ENCODE assay signal across 21 mouse cellular contexts in genomic region chr5:7968152-7968551, GRCm38 (mm10). TPM values are rescaled to one million over a fixed set of nuclear protein-coding genes. Genes with fewer than 3 reads are reported as not detected.
DNase-seq lines count a peak whose midpoint lies in the region; ATAC-seq and TF ChIP-seq lines count a peak whose summit lies in the region.
"Had no signal": no experiment of that assay in that cellular context is flagged by ENCODE, and none has a peak within 500 bp of the region (broad histone marks: within the 10 kb centered on the region; RNA-seq: fewer than 3 reads in every experiment).

No protein-coding gene starts in this region.

- ATAC-seq in kidney, postnatal 0 days (replicated peaks; ENCODE audit: low FRiP score, low read depth) = 0 out of 2 replicates have a peak, but pooled peaks have one; percentile 29
- no peak for ATAC-seq in kidney, embryonic 16.5 days (ENCODE audit: low FRiP score, low TSS enrichment)
- ATAC-seq in intestine, postnatal 0 days = peak; percentile 70
- ATAC-seq: forebrain, embryonic 15.5 days; Patski had no signal

- no peaks in the 10 kb centered on the region for H3K9me3 ChIP-seq in kidney, postnatal 0 days (replicated peaks; ENCODE audit: low read length)
- no peaks in the 10 kb centered on the region for H3K9me3 ChIP-seq in kidney, embryonic 16.5 days (ENCODE audit: low read length)
- H3K9me3 ChIP-seq in intestine, postnatal 0 days (ENCODE audit: control insufficient read depth) = no peaks in the 10 kb centered on the region
- H3K9me3 ChIP-seq: embryonic facial prominence, embryonic 15.5 days; forebrain, embryonic 15.5 days; hindbrain, embryonic 10.5 days had no signal

- TF ChIP-seq POLR2A in lung, adult 2 months (IDR thresholded peaks at IDR 0.05; ENCODE audit: borderline replicate concordance, extremely low read depth, low read depth, low read length) = no peak

- H3K4me1 ChIP-seq in kidney, postnatal 0 days (replicated peaks; ENCODE audit: insufficient read depth, low read length) = no peaks in the 10 kb centered on the region
- no peaks in the 10 kb centered on the region for H3K4me1 ChIP-seq in kidney, embryonic 16.5 days (ENCODE audit: insufficient read depth, low read length)
- H3K4me1 ChIP-seq in lung, adult 2 months (ENCODE audit: control insufficient read depth, insufficient read depth, low read length) = no peaks in the 10 kb centered on the region
- 0 out of 2 replicates have a peak, but pooled peaks cover 3% of the 10 kb centered on the region for H3K4me1 ChIP-seq in intestine, postnatal 0 days (replicated peaks; ENCODE audit: control insufficient read depth, insufficient read depth, low read length)
- H3K4me1 ChIP-seq: embryonic facial prominence, embryonic 15.5 days; forebrain, embryonic 15.5 days; hindbrain, embryonic 10.5 days had no signal

- 66% methylated on average over 5 of the region's 5 CpGs for WGBS in kidney, postnatal 0 days
- WGBS in kidney, embryonic 16.5 days = 61% methylated on average over 5 of the region's 5 CpGs
- WGBS in lung, adult 2 months = 57% methylated on average over 5 of the region's 5 CpGs
- WGBS in intestine, postnatal 0 days = 52% methylated on average over 5 of the region's 5 CpGs

- no peak overlapping the region for H3K27ac ChIP-seq in kidney, postnatal 0 days
- no peak overlapping the region for H3K27ac ChIP-seq in kidney, embryonic 16.5 days (ENCODE audit: low read length)
- peak overlapping the region; percentile 28; the same call in 1 of the 2 replicates for H3K27ac ChIP-seq in intestine, postnatal 0 days (ENCODE audit: low read depth, low read length)
- H3K27ac ChIP-seq: embryonic facial prominence, embryonic 15.5 days; forebrain, embryonic 15.5 days; heart, adult 2 months; hindbrain, embryonic 10.5 days; hindbrain, embryonic 14.5 days had no signal

- no peaks in the 10 kb centered on the region for H3K36me3 ChIP-seq in kidney, postnatal 0 days (ENCODE audit: insufficient read depth, low read length)
- no peaks in the 10 kb centered on the region for H3K36me3 ChIP-seq in kidney, embryonic 16.5 days (ENCODE audit: insufficient read depth, low read length)
- no peaks in the 10 kb centered on the region for H3K36me3 ChIP-seq in intestine, postnatal 0 days (ENCODE audit: control insufficient read depth, insufficient read depth)
- H3K36me3 ChIP-seq: embryonic facial prominence, embryonic 15.5 days; forebrain, embryonic 15.5 days; hindbrain, embryonic 10.5 days had no signal

- no peak for TF ChIP-seq CTCF in kidney, postnatal 0 days (IDR thresholded peaks at IDR 0.05; ENCODE audit: low read depth)
- TF ChIP-seq CTCF in lung, adult 2 months (IDR thresholded peaks at IDR 0.05; ENCODE audit: insufficient read depth, low read length) = no peak
- no peak for TF ChIP-seq CTCF in intestine, postnatal 0 days (IDR thresholded peaks at IDR 0.05; ENCODE audit: low read depth)

- DNase-seq in kidney, postnatal 0 days (ENCODE audit: low spot score) = no peak
- peak; percentile 17 for DNase-seq in lung, postnatal 36 days
- no peak for DNase-seq in lung, adult 2 months
- DNase-seq in urinary bladder, adult 18-20 months (ENCODE audit: low spot score in 2 of 2) = no peak
- DNase-seq: adrenal gland, adult 2 months; adrenal gland, postnatal 25 days; cerebellum, adult 2 months; cerebellum, postnatal 10 days; embryo, embryonic 11 days; gastrocnemius, postnatal 10 days; heart, adult 2 months had no signal

- H3K4me3 ChIP-seq in kidney, postnatal 0 days (replicated peaks; ENCODE audit: low read depth, low read length) = no peak overlapping the region
- no peak overlapping the region for H3K4me3 ChIP-seq in kidney, embryonic 16.5 days (ENCODE audit: low read length)
- no peak overlapping the region for H3K4me3 ChIP-seq in lung, adult 2 months (replicated peaks; ENCODE audit: extremely low read depth, low read depth, low read length)
- no peak overlapping the region for H3K4me3 ChIP-seq in intestine, postnatal 0 days (ENCODE audit: low read depth, low read length)
- H3K4me3 ChIP-seq: embryonic facial prominence, embryonic 15.5 days; erythroblast, embryonic 14.5 days; forebrain, embryonic 15.5 days; heart, adult 2 months; hindbrain, embryonic 10.5 days had no signal

- H3K27me3 ChIP-seq in kidney, postnatal 0 days (ENCODE audit: insufficient read depth, low read length) = no peaks in the 10 kb centered on the region
- no peaks in the 10 kb centered on the region for H3K27me3 ChIP-seq in kidney, embryonic 16.5 days (ENCODE audit: insufficient read depth, low read length)
- H3K27me3 ChIP-seq in intestine, postnatal 0 days (replicated peaks; ENCODE audit: control insufficient read depth, insufficient read depth, low read length) = no peaks in the 10 kb centered on the region
- H3K27me3 ChIP-seq: CH12.LX; embryonic facial prominence, embryonic 15.5 days; forebrain, embryonic 15.5 days had no signal

- no peak overlapping the region for H3K4me2 ChIP-seq in kidney, postnatal 0 days (ENCODE audit: low read length)
- no peak overlapping the region for H3K4me2 ChIP-seq in kidney, embryonic 16.5 days (replicated peaks; ENCODE audit: low read depth, low read length)
- H3K4me2 ChIP-seq in intestine, postnatal 0 days (replicated peaks; ENCODE audit: low read depth) = no peak overlapping the region
- H3K4me2 ChIP-seq: embryonic facial prominence, embryonic 15.5 days; forebrain, embryonic 15.5 days; heart, embryonic 11.5 days; hindbrain, embryonic 14.5 days had no signal

- H3K9ac ChIP-seq in kidney, postnatal 0 days (ENCODE audit: low read depth, low read length) = no peak overlapping the region
- H3K9ac ChIP-seq in kidney, embryonic 16.5 days (replicated peaks; ENCODE audit: low read length) = no peak overlapping the region
- H3K9ac ChIP-seq in intestine, postnatal 0 days (ENCODE audit: low read depth, low read length) = no peak overlapping the region
- H3K9ac ChIP-seq: embryonic facial prominence, embryonic 15.5 days; forebrain, embryonic 15.5 days; hindbrain, embryonic 14.5 days had no signal

RNA-seq across cellular contexts. Expression of gene Steap4, which starts 7.9 kb away (rescaled TPM):
- polyA plus RNA-seq in kidney, postnatal 0 days (2015; fragmentation: Nextera tagmentation; extraction: Ambion mirVana) = 6.9 and 7.4 TPM in 2 replicates
- polyA plus RNA-seq in kidney, embryonic 16.5 days (2015; fragmentation: Nextera tagmentation; extraction: Ambion mirVana) = 4.0 and 4.8 TPM in 2 replicates
- 8.2 and 10.0 TPM in 2 replicates for polyA plus RNA-seq in lung, adult 2 months (2012; rRNA removed)
- 1.2 and 2.3 TPM in 2 replicates for polyA plus RNA-seq in intestine, postnatal 0 days (2015; fragmentation: Nextera tagmentation; extraction: Ambion mirVana)
